Mouse (Mus musculus): ENCODE measurements around the gene Tdp2.
"Not testable (repeated sequence)": the region's sequence is repeated elsewhere in the genome, so short reads cannot be mapped to it uniquely, and the experiment has no call there.

The Tdp2 gene

DNA sequence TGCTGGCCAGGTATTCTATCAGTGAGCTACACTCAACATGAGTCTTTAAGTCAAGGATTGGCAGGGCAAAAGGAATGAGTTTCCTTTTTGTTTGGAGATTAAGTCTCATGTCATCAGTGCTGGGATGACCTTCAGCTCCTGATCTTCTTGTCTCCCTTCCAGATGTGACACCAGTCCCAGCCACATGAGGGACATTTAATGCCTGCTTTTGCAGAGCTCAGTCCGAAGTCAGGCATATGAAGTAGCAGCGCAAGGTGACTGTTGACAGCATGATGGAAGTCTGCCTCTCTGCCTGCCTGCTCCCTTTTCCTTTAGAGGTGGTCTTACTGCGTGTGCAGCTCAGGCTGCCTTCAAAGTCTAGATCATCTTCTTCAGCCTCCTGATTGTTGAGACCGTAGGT is 6.8 kb upstream of the Tdp2 start:
- no peak for DNase-seq (ENCODE audit: inconsistent ontology term)

DNA sequence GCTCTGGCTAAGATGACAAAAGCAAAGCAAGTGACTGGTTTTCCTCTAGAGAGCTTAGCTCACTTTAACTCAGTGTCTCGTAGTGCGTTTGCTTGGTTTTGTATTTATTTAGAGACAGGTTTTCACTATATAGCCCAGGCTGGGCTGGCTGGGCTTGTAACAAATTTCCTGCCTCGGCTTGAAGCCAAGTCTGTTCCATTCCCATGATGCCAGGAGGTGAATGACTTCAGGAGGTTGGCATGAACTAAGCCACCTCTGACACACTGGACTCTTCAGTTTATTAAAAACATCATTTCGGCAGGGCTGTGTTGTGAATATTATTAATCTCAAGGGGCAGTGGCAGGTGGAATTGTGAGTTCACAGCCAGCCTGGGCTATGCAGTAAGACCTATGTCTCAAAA is 5.9 kb upstream of the Tdp2 start:
- no peak for DNase-seq (ENCODE audit: inconsistent ontology term)

DNA sequence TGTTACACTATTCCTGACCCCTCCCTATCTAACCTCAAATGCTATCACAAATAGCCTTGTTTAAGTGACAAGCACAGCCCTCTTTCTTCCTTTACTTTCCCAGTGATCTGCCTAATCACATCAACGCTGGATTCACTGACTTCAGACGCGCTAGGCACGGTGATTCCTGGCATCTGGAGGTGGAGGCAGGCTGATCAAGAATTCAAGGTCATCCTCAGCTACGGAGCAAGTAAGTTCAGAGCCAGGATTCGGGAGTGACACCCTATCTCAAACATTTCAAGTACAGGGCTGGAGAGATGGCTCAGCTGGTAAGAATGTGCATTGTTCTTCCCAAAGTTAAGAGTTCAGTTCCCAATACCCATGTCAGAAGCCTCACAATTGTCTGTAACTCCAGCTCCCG is 5.4 kb upstream of the Tdp2 start:
- no peak for DNase-seq (ENCODE audit: inconsistent ontology term)

DNA sequence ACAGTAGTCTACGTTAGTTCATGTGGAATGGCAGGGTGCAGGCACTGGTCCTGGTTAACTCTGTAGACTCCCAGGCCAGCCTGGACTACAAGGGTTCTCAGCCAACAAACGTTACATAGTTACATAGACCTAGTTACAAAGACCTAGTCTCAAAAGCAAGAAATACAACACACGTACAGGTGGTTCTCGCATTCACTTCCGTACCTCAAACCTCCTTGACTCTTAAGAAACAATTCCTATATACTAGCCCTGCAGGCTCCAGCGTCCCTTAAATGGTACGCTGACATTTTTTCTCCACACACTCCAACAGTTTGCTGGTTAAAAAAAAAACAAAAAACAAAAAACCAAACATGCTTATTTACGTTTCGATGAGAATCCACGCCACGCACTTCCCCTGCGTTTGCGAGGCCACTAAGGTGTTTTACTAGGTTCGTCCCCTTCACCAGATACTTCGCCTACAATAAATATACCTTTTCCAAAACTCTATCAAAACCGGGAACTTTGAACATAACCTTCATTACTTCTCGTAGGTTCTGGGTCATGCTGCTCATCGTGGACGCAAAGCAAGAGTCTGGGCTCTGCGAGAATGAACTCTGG is 625 bp upstream of the Tdp2 start:
- DNase-seq (ENCODE audit: inconsistent ontology term) = no peak

DNA sequence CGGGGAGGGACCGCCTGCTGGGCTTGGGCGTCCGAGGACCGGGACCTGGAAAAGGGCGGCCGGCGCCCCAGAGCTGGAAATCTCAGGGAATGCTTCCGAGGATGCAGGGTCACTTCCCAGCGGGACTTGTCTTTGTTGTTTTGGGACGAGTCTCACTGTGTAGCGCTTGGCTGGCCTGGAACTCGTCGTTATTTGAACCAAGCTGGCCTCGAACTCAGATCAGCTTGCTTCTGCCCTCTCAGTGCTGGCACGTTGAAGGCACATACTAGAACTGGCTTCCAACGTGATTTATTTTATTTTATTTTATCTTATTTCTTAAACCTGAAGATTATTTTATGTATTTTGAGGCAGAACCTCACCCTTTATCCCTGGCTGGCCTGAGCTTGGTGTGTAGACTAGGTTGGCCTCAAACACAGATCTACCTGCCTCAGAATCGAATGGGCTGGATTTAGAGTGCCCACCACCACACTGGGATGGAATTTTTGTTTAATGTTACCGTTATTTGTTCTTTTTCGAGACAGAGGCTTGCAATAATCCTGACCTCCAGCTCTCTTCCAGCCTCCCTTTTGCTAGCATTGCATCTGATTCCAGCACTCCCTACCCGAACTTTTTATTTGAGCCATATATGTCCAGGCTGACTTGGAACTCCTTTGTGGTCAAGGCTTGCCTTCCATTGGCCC is 792 bp downstream of the Tdp2 start:
- DNase-seq (ENCODE audit: inconsistent ontology term) = no peak

DNA sequence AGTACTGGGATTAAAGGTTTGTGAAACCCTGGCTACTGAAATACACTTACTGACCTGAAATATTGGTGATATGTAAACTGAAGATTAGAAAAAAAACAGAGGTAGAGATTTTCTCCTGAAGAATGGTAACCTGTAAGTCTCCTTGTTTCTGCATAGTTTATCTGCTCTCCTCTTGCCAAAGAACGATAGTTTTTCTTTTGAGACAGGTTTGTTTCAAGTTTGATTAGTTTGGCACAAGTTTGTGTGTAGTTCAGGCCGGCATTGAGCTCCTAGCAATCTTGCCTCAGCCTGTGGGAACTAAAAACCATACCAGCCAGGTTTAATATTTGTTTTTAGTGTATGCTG is 1.3 kb downstream of the Tdp2 start:
- no peak for DNase-seq (ENCODE audit: inconsistent ontology term)

DNA sequence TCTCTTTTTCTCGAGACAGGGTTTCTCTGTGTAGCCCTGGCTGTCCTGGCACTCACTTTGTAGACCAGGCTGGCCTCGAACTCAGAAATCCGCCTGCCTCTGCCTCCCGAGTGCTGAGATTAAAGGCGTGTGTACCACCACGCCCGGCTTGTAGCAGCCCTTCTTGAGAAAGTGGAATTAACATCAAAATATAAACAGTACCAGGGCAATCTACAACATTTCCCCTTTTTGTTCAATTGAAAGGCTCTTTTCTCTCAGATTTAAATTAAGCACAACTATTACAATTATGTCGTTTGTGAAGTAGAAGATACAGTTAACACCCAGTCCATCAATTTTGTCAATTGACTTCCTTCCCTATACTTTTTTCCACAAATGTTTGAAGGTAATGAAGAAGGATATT is 6.3 kb downstream of the Tdp2 start:
- not testable (repeated sequence) for DNase-seq (ENCODE audit: inconsistent ontology term)

DNA sequence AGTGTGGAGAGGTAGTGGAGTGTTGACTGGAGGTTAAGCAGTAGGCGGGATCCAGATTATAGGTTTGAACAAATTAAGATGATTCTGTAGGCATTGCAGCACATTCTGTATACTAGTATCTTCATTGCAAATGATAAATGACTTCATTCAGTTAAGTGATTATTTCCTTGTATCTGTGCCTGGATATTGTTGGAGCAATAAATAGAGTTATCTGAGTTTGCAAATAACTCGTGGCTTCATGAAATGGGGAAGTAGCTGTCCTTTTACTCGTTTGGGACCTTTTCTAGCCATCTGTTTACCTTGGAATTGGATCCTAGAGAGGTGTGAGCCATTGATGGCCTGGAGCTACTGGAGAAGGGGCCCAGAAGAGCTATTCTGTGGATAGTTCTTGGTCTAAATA is 8.4 kb downstream of the Tdp2 start:
- no peak for DNase-seq (ENCODE audit: inconsistent ontology term)

DNA sequence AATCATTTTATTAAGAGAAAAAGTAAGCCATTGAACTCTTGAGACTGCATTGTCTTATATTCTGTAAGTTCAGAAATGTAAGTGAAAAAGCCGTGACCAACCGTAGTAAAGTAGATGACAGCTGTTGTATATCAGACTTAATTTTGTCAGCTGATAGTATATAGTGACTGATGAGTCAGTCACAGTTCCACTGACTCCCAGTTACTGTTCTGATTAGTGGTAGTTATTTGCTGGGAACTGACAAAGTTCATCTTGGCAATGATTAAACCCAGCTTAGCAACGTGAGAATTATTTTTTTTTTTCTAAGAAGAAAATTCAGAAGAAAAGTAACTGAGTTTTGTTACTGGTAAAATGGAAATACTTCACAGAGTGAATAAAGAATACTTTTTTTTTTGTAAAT is 10.2 kb downstream of the Tdp2 start:
- no peak for DNase-seq (ENCODE audit: inconsistent ontology term)

DNA sequence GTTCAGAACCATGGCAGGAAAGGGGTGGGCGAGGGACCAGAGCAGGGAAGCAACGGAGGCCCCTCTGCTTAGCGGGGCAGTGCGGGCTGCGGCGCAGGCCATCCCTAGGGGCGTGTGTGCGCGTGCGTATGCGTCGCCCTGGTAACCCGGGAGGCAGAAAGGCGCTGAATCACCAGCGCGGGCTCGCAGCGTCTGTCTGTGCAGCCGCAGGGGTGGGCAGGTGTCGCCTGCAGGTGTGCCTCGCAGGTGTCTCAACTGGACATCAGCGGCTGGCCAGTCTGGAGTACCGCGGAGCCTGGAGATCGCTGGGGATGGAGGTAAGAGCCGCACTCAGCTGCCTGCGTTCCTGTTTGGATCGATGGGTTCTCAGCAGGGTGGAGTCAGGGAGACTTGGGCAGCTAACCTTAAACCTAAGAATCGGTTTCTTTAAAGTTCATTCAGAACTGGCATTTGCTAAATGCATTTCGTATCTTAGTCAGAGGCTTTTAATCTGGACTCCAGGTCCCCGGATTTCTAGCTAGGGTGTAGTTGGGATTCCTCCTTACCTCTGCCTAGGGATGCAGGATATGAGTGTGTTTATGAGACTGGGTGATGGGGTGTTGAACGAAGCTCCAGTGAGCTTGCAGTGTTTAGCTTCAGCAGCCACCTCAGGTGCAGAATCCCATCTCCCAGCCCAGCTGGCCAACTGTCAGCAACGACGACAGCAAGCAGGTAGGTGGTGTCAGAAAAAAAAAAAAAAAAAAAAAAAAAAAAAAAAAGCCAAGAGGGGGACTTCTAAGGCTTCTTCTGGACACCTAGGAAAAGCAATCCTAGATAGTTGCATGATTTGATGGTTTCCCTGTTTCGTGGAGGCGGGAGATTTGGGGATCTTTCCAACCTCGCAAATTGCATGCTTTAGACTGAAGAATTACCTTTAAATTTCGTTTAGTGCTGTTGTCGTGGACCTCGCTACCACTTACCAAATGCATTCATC is 13.8 kb downstream of the Tdp2 start, which contains the start of gene D130043K22Rik:
Gene D130043K22Rik, plus strand, starts transcription at position 153 of the 973 bp plus-strand sequence.
- peak; percentile 39 for DNase-seq (ENCODE audit: inconsistent ontology term)

DNA sequence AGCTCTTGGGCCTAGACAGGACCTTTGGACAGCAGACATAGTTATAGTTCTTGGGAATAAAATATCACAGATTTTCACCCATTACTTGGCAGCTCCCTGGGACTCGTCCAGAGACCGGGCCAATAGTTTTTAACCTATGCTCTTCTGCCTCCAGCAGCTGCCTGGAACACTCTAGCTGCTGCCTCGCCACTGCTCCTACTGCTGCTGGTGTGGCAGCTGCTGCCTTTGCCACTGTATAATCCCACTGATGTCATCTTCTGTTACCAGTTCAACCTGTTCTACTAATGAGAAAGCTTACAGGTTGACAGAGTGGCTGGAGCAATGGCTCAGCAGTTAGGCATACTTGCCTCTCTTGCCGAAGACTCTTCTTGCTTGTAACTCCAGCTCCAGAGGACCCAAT is 17.8 kb downstream of the Tdp2 start:
- DNase-seq (ENCODE audit: inconsistent ontology term) = no peak

DNA sequence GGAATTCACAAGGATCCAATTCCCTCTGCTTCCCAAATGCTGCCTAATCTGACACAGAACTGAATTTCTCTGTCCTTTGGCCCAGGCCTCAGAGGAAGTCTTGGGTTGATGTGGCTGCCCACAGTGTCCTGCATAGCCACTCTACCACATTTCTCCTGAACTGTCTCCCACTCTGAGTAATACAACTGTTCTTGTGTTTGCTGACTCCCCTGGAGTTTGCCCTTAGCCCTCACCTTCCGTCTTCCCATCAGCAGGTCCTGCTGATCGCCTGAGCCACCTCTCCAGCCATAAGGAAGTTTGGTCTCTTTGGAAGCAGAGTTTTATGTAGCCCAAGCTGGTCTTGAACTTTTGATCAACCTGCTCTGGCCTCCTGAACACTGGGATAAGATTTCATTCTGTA is 20.5 kb downstream of the Tdp2 start:
- no peak for DNase-seq (ENCODE audit: inconsistent ontology term)

DNA sequence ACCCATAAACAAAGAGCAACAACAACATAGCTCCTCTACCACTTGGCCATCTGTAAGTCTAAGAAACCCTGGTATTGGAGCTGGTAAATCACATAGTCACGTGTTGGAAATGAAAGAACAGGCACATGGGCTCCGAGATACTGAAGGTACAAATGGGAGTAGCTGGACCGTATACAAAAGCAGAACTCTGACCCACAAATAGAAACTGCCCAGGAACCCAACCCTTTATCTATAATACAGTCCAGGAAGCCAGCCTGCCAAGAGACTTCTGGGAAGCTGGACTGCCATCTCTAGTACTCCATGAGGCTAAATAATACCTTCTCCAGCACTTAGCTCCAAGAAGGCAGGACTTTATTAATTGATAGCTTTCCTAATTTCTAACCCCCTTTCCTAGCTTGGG is 21.1 kb downstream of the Tdp2 start:
- DNase-seq (ENCODE audit: inconsistent ontology term) = no peak

DNA sequence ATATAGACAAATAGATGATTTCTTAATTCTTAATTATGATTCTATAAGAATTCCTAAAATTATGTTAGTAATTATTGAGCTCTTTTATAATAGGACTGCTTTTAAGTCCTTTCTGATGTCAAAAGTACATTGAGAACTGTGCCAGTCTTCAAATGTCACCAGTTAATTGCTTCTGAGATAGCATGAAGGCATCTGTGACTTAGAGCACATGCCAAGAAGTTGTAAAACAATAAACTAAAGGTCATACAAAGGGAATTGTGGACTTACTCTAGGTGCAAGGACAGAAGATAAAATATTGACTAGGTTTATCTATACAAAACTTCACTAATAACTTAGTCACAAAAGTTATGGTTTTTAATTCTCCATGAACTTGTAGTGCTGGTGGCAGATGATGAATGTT is 27.6 kb downstream of the Tdp2 start:
- DNase-seq (ENCODE audit: inconsistent ontology term) = no peak

DNA sequence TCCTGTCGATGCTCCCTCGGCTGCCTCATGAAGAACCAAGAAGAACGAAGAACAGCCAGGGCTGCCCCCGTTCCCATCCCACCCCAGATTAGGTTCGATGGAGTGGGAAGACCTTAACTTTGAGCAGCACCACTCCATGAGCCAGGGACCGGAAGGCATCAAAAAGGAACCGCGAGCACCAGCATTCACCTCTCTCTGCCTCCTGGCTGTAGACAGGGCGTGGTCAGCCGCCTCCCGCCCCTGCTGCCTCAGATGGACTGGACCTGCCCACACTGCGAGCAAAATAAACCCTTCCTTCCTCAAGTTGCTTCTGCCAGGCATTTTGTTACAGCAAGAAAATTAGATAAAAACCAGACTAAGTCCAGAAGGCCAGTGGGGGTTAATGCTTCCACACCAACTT is 29.6 kb downstream of the Tdp2 start:
- no peak for DNase-seq (ENCODE audit: inconsistent ontology term)

DNA sequence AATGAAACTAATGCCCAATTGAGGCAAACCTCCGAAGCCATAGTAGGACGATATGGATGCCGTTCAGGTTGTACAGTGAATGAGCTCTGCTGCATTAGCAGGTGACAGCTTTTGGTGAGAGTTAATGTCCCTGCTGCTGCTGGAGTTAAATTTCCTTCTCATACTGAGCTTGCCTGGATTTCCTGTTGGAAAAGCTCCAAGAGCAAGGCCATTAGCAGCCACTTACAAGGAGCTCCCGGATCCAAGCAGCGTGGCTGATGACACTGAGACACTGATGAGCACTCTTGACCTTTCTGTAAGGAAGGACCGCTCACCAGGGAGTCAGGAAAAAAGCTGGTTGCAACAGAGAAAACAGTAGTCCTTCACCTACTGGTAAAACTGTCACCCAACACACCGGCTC is 30.5 kb downstream of the Tdp2 start:
- no peak for DNase-seq (ENCODE audit: inconsistent ontology term)

DNA sequence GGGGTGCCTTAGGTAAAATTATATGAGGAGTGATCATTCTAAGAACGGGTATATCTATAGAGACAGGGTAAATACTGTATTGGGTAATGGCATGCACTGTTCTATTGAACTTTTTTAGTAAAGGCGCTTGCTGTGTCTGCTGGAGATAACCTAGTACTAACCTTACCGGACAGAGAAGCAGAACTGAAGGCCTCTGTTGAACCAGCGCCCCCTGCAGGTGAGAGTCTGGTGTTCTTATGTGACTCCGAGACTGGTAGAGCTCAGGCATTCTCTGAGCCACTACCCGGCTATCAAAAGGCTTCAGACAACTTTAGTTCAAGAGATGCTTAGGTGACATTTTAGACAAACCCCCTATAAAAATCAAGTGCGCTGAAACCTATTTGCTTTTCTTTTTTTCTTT is 31.0 kb downstream of the Tdp2 start:
- DNase-seq (ENCODE audit: inconsistent ontology term) = no peak

DNA sequence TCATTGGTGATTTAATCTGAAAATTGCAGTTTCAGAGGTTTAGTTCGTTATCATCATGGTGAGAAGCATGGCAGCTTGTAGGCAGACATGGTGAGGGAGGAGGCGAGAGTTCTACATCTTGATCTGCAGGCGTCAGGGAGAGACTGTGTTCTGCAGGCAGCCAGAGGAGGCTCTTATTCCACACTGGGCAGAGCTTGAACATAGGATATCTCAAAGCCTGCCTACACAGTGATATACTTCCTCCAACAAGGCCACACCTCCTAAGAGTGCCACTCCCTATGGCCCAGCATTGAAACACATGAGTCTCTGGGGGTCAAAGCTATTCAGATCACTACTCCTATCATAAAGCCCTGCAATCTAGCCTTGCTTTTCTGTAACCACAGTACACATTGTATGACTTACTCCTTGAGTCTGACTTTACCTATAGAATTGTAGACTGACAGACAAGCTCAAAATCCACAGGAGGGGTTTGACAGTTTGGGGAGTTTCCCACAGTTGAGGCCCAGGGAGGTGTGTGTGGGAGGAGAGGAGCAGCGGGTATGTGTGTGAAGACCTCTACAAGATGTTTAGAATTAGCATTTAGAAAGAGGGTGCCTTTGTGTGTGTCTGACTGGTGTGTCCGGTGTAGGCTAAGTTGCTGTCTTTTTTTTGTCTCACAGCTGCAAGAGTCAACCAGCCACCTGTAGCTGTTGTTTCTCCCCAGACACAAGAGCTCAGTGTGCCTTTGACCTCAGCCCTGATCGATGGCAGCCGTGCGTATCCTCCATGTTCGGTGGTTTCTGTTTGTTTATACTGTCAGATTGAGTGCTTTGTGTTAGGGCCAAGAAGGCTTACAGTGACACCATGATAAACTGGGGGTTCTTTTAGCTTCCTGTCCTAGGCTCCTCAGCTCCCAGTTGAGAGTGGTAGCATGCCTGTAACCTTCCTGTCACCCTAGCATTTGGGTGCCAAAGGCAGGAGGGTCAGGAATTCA is 35.2 kb downstream of the Tdp2 start:
- DNase-seq (ENCODE audit: inconsistent ontology term) = no peak

DNA sequence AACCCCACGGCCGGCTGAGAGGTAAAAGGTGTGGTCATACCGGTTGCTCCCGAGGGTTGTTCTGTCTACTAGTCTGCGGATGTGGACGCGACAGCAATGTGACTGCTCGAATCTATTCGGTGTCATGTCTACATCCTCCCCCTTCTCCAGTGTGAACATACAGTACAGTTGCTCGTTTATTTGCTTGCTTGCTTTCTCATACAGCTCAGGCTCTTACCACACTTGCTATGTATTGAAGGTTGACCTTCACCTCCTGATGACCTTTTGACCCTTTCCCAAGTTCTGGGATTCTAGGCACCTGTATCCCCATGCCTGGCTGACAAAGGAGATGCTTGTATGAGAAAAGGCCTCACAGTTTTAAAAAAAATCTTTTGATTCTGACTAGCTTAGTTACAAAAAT is 36.3 kb downstream of the Tdp2 start:
- DNase-seq (ENCODE audit: inconsistent ontology term) = no peak

DNA sequence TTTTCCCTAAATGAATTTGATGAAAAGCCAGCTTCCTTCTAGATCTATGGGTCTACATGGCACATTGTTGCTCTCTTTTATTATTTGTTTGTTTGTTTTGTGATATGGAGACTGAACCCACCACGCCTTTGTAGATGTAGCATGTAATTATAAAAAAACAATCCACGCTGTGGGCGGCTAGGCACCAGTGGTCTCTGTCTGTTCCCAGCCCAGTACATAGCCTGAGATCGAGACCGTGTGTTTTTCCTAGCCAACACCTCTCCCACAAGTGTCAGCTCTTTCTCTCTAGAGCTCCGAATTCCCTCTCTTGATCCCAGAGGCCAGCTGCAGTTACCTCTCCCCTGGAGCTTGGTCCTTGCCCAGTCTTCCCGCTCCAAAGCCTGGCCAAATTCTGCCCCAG is 36.8 kb downstream of the Tdp2 start:
- no peak for DNase-seq (ENCODE audit: inconsistent ontology term)

DNA sequence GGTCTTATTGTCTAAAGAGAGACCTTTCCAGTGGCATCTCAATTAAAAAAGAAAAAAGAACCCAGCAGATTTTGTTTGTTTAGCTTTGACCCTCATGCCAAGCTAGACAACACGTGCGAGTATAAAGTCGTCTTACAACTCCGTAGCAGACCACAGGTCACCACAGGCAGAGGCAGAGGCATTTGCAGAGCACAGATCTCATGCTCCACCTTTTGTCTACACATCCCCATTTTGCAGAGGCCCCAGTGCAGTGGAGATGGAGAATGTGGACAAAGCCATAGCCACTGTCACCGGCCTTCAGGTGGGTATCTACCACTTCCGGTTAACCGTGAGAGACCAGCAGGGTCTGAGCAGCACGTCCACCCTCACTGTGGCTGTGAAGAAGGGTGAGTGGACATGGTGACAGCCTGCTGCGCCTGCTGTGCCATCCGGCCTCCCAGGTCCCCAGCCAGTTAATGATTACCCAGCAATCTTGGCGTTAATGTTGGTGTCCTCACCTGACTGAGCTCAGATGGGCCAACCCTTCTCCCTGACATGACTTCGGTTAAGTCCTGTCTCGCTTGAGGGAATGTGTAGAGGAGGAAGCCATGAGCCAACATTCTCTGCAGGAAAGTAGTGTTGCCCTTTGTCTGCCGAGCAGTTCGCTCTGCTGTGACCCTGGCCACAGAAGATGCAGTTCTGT is 48.0 kb downstream of the Tdp2 start:
- DNase-seq (ENCODE audit: inconsistent ontology term) = no peak
